Mouse (Mus musculus) hindbrain, embryonic 16.5 days (tissue): Measurements from ENCODE around the gene Oasl1. TPM values are rescaled to one million over a fixed set of nuclear protein-coding genes. Genes with fewer than 3 reads are reported as not detected.

Source experiments
- ATAC-seq: fragments of 200-750 bp; cut with Nextera tagmentation; 2 replicates; pipeline ENCODE4 v1.8.0; 2017; ENCODE audit warnings: moderate TSS enrichment, moderate library complexity
- H3K27ac ChIP-seq: fragments of 300-500 bp; sonication (generic); 2 replicates; pipeline ENCODE4 v1.5.1; 2014; ENCODE audit warnings: low read depth, mild to moderate bottlenecking, control low read depth, low read length, moderate library complexity
- H3K27me3 ChIP-seq: fragments of 300-500 bp; sonication (generic); replicated peaks from 2 replicates; pipeline ENCODE4 v1.6.1; 2014; ENCODE audit warnings: low read length; ENCODE audit not compliant: control insufficient read depth, insufficient read depth
- H3K36me3 ChIP-seq: fragments of 300-500 bp; sonication (generic); 2 replicates; pipeline ENCODE4 v1.6.1; 2014; ENCODE audit warnings: mild to moderate bottlenecking, low read length, moderate library complexity, mixed read lengths; ENCODE audit not compliant: control insufficient read depth, insufficient read depth
- H3K4me1 ChIP-seq: fragments of 300-500 bp; sonication (generic); 2 replicates; pipeline ENCODE4 v1.6.1; 2014; ENCODE audit warnings: low read depth, low read length; ENCODE audit not compliant: control insufficient read depth, insufficient read depth
- H3K4me2 ChIP-seq: fragments of 300-500 bp; sonication (generic); 2 replicates; pipeline ENCODE4 v1.6.1; 2014; ENCODE audit warnings: mild to moderate bottlenecking, low read length, control low read depth, moderate library complexity
- H3K4me3 ChIP-seq: fragments of 300-500 bp; sonication (generic); 2 replicates; pipeline ENCODE4 v1.5.1; 2014; ENCODE audit warnings: mild to moderate bottlenecking, low read length, control low read depth, moderate library complexity
- H3K9ac ChIP-seq: fragments of 300-500 bp; sonication (generic); 2 replicates; pipeline ENCODE4 v1.6.1; 2014; ENCODE audit warnings: low read depth, mild to moderate bottlenecking, control low read depth, low read length, moderate library complexity
- H3K9me3 ChIP-seq: fragments of 300-500 bp; sonication (generic); 2 replicates; pipeline ENCODE4 v1.6.1; 2014; ENCODE audit warnings: mild to moderate bottlenecking, low read length, moderate library complexity; ENCODE audit not compliant: control insufficient read depth
- WGBS: fragments of 180-500 bp; shearing (Covaris S2); extraction: QIAGEN DNeasy Blood & Tissue Kit; methylation state at CpG from one replicate; pipeline ENCODE4 v1.1.7; 2014; 5-methylcytosine and 5-hydroxymethylcytosine counted together
- polyA plus RNA-seq: library from polyadenylated mRNA; unstranded; fragments of >200 nt; fragmentation: Nextera tagmentation; extraction: Ambion mirVana; gene quantifications from 2 replicates; pipeline ENCODE4 v1.2.1, GENCODE M21; 2015

The Oasl1 gene
- polyA plus RNA-seq, 1 experiment from 2014 or later, result 0.31 TPM

DNA sequence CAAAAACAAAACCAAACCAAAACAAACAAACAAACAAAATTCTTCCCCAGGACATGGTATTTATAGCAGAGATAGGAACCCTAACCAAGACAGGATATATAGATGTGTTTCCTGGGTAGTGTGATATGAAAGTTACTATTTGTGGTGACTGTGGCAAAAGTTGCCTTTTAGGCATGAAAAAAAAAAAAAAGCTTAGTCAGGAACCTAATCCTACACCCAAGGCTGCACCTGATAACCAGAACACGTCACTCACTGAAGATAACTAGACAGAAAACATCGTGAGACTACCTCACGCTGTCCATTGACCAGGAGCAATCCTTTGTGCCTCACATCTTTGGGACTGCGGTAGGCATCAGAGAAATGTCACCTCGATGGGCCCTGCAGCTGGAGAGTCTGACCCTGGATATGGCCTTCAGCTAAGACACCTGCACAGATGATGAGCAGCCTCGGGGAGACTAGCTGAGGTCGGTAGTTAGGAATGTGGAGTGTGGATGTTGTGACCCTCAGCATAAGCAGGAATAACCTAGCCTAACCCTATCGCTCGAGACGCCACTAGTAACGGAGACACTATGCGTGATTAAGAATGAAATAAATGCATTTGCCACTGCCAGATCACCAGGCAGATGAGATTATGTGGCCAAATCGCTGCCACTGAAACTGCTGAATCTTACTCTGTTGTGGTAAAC lies 26.2 kb upstream of the Oasl1 start, which contains the start of gene Oasl2:
TSS of gene Oasl2 (plus strand) at position 249 of the 686 bp plus-strand sequence.
- H3K36me3 ChIP-seq, result no peaks in the 10 kb centered on the region
- no peaks in the 10 kb centered on the region for H3K4me1 ChIP-seq
- ATAC-seq, result no peak
- H3K27ac ChIP-seq, result no peak within 1 kb of the TSS
- H3K27me3 ChIP-seq, result no peaks in the 10 kb centered on the region
- no peak within 1 kb of the TSS for H3K9ac ChIP-seq
- WGBS, result 66% methylated on average over 13 of the region's 13 CpGs
- H3K9me3 ChIP-seq, result no peaks in the 10 kb centered on the region
- no peak within 1 kb of the TSS for H3K4me3 ChIP-seq
- H3K4me2 ChIP-seq, result peak within 1 kb of the TSS; percentile 4; the same call in 1 of the 2 replicates

DNA sequence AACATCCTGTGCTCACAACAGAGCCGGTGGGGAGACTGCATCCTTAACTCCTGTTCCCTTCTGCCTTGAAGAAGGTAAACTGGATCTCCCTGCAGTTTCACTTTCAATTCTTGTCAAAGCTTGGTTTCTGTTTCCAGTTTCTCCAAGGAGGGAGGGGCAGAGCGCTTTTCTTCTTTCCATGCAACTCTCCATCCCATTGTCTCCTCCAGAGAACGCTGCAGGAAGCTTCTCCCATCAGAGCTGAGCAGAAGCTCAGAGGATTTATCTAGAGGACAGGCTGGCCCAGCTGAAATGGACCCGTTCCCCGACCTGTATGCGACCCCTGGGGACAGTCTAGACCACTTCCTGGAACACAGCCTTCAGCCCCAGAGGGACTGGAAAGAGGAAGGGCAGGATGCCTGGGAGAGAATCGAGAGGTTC lies 25.7 kb upstream of the Oasl1 start:
- WGBS, result 15% methylated on average over 7 of the region's 7 CpGs
- H3K36me3 ChIP-seq, result no peaks in the 10 kb centered on the region
- no peak overlapping the region for H3K9ac ChIP-seq
- H3K4me2 ChIP-seq, result peak overlapping the region; percentile 4; the same call in 1 of the 2 replicates
- H3K27me3 ChIP-seq, result no peaks in the 10 kb centered on the region
- no peaks in the 10 kb centered on the region for H3K9me3 ChIP-seq
- no peak overlapping the region for H3K27ac ChIP-seq
- no peak overlapping the region for H3K4me3 ChIP-seq
- no peak for ATAC-seq
- no peaks in the 10 kb centered on the region for H3K4me1 ChIP-seq

DNA sequence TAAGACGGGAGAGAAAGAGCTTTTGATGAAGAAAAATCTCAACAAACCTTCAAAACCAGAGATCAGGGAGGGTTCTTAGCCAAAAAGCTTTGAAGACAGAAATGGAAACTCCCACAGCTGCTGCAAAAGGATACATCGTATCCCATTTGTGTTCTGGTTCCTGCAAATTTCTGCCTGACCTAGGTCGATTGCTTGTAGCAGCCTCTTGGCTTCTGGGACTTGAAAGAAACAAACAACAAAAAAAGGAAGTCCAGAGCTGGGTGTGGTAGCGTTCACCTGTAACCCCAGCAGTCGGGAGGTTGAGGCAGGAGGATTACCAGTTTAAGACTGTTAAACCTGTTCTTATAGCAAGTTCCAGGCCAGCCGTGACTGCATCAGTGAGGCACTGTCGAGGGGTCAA lies 24.2 kb upstream of the Oasl1 start:
- no peak for ATAC-seq

GRCm38 (mm10) chr5:114902413-114902812 lies 20.6 kb upstream of the Oasl1 start:
- H3K9ac ChIP-seq, result no peak overlapping the region
- H3K36me3 ChIP-seq, result no peaks in the 10 kb centered on the region
- no peaks in the 10 kb centered on the region for H3K9me3 ChIP-seq
- H3K4me1 ChIP-seq, result no peaks in the 10 kb centered on the region
- no peak overlapping the region for H3K27ac ChIP-seq
- H3K4me2 ChIP-seq, result no peak overlapping the region
- ATAC-seq, result no peak
- H3K27me3 ChIP-seq, result no peaks in the 10 kb centered on the region
- 43% methylated on average over 1 of the region's 1 CpGs for WGBS
- no peak overlapping the region for H3K4me3 ChIP-seq

More for the DNA sequence above, 24.2 kb upstream of the Oasl1 start:
- H3K4me3 ChIP-seq, result no peak overlapping the region
- 81% methylated on average over 7 of the region's 7 CpGs for WGBS
- no peak overlapping the region for H3K27ac ChIP-seq
- no peak overlapping the region for H3K4me2 ChIP-seq
- H3K36me3 ChIP-seq, result no peaks in the 10 kb centered on the region
- H3K27me3 ChIP-seq, result no peaks in the 10 kb centered on the region
- no peaks in the 10 kb centered on the region for H3K4me1 ChIP-seq
- no peaks in the 10 kb centered on the region for H3K9me3 ChIP-seq
- no peak overlapping the region for H3K9ac ChIP-seq

DNA sequence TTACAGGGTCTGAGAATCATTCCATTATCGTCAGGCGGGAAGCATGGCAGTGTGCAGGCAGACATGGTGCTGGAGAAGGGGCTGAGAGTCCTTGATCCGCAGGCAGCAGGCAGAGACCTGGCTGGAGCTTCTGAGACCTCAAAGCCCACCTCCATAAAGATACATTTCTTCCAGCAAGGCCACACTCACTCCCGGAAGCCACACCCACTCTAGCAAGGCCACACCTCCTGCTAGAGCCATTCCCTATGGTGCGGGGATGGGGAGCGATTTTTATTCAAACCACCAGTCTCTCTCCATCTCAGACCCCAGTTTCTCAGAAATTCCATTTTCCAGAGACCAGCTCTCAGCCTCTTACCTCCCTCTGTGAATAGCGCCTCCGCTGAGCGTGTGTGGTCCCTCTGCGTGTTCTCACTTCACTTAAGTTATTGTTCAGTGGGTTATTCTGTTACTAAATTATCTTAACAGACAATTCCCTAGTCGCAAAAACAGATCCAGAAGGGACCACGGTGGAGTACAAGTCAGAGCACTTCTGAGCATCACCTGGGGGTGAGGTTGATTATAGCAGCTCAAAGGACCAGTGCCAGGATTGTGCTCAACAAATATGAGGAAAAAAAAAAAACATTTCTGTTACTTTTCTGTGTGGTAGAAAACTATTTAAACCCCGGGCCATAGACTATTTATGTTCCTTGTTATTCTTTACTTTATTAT lies 14.3 kb upstream of the Oasl1 start:
- Histone ChIP-seq H3K9me3 (no peaks in the 10 kb centered on the region), H3K4me3 (no peak overlapping the region), H3K27me3 (no peaks in the 10 kb centered on the region), H3K4me1 (no peaks in the 10 kb centered on the region), H3K9ac (no peak overlapping the region), H3K4me2 (peak overlapping the region; percentile 2; the same call in 1 of the 2 replicates), H3K27ac (no peak overlapping the region), H3K36me3 (no peaks in the 10 kb centered on the region)
- ATAC-seq, result no peak
- WGBS, result 47% methylated on average over 13 of the region's 13 CpGs

- H3K9me3 ChIP-seq, result no peaks in the 10 kb centered on the region
- no peaks in the 10 kb centered on the region for H3K4me1 ChIP-seq
- no peak overlapping the region for H3K9ac ChIP-seq
- H3K36me3 ChIP-seq, result no peaks in the 10 kb centered on the region
- H3K27ac ChIP-seq, result no peak overlapping the region
- no peak overlapping the region for H3K4me3 ChIP-seq
- H3K27me3 ChIP-seq, result no peaks in the 10 kb centered on the region
- ATAC-seq, result no peak
- no peak overlapping the region for H3K4me2 ChIP-seq
- 79% methylated on average over 4 of the region's 4 CpGs for WGBS
Observed at GRCm38 (mm10) chr5:114913686-114914085, 9.4 kb upstream of the Oasl1 start.

DNA sequence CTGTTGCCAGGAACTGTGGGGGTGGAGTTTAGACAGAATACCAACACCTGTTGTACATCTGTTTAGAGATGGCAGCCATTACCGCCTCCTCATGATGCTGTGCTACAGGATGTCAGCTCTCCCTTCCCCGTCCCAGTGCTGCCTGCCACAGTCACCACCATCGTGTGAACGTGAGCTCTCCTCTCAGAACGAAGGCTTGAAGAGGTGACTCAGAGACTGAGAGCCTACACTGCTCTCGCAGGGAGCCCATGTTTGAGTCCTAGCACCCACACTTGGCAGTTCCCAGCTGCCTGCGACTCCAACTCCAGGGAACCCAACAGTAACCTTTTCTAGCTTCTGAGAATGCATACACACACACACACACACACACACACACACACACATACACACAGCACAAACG lies 8.2 kb upstream of the Oasl1 start:
- Histone ChIP-seq H3K9ac (no peak overlapping the region), H3K36me3 (no peaks in the 10 kb centered on the region), H3K9me3 (no peaks in the 10 kb centered on the region), H3K4me2 (no peak overlapping the region), H3K27me3 (no peaks in the 10 kb centered on the region), H3K4me1 (no peaks in the 10 kb centered on the region), H3K27ac (no peak overlapping the region), H3K4me3 (no peak overlapping the region)
- ATAC-seq, result no peak
- 80% methylated on average over 8 of the region's 8 CpGs for WGBS

GRCm38 (mm10) chr5:114915854-114916253 lies 7.2 kb upstream of the Oasl1 start:
- no peak overlapping the region for H3K4me3 ChIP-seq
- H3K27ac ChIP-seq, result no peak overlapping the region

DNA sequence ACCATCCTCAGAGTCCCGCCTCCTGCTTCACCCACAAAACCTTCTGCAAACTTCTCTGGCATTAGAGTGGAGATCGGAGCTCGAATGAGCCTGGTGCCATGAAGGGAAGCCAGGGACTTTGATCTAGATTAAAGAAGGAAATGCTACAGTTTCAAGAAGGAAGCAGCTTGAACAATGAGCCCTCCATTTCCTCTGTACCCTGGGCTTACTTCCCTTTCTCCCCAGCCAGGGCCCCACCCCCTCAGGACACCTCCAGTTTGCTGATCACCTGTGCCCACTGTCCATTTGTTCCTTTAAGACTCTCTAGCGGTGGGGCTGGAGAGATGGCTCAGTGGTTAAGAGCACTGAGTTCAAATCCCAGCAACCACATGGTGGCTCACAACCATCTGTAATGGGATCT lies 6.3 kb upstream of the Oasl1 start:
- Histone ChIP-seq H3K4me3 (no peak overlapping the region), H3K36me3 (no peaks in the 10 kb centered on the region), H3K27ac (no peak overlapping the region), H3K9me3 (no peaks in the 10 kb centered on the region), H3K27me3 (no peaks in the 10 kb centered on the region), H3K9ac (no peak overlapping the region), H3K4me2 (no peak overlapping the region), H3K4me1 (no peaks in the 10 kb centered on the region)
- ATAC-seq, result no peak
- 92% methylated on average over 4 of the region's 4 CpGs for WGBS

More at GRCm38 (mm10) chr5:114915854-114916253, 7.2 kb upstream of the Oasl1 start:
- H3K4me2 ChIP-seq, result no peak overlapping the region
- no peaks in the 10 kb centered on the region for H3K36me3 ChIP-seq
- no peaks in the 10 kb centered on the region for H3K9me3 ChIP-seq
- H3K4me1 ChIP-seq, result no peaks in the 10 kb centered on the region
- H3K27me3 ChIP-seq, result no peaks in the 10 kb centered on the region
- no peak overlapping the region for H3K9ac ChIP-seq
- WGBS, result 76% methylated on average over 5 of the region's 5 CpGs
- no peak for ATAC-seq
